Mouse (Mus musculus) frontal cortex, postnatal 14 days (tissue): ENCODE measurements around the gene Pcbp2.

Source experiments
- DNase-seq, 2 experiments: peaks; one replicate each; pipeline ENCODE4 v3.0.0; 2022; ENCODE audit warnings: low spot score in 2 of 2

Gene Pcbp2

DNA sequence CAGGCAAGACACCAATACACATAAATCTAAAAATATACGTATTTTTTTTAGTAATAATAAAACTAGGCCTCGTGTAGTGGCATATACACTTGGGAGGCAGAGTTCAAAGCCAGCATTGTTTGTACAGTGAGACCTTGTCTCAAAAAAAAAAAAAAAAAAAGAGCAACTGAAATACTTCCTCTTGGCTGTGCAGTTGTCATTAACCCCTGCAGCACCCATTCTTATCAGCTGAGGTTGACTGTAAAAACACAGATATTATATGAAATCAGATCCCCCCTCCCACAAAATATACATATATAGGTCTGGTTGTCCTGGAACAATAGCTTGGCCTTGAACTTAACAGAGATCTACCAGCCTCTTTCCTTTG, 36.1 kb downstream of the Pcbp2 start:
- DNase-seq = no peak

DNA sequence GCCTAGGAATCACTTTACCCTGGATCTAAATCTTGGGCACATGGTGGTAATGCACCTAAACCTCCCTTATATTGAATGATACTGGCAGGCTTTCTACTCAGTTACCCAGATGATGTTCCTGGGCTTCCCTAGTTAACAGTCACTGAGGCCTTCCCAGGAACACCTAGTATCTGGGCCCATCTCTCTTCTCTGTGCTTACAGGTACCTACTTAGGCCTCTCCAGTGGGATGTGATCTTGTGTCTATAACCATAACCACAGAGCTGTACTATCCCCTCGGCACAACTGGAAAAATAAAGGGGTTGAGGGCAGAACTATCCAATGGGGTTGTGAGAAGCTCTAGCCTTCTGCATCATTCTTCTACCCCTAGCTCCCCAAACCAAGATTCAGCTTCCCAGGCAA, 36.5 kb downstream of the Pcbp2 start:
- no peak for DNase-seq

DNA sequence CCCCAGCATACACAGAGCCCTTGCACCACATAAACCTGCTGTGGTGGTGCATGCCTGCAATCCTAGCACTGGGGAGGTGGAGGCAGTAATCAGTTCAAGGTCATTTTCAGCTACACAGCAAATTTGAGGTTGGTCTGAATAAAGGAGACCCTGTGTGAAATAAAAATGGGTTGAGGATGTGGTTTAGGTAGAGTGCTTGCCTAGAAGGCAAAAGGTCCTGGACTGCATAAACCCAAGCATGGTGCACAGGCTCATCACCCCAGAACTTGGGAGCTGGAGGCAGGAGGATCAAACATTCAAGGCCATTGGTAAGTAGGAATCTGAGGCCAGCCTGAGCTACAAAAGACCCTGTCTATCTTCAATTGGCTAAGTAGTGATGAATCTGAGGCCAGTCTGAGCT, 37.2 kb downstream of the Pcbp2 start:
- no peak for DNase-seq

DNA sequence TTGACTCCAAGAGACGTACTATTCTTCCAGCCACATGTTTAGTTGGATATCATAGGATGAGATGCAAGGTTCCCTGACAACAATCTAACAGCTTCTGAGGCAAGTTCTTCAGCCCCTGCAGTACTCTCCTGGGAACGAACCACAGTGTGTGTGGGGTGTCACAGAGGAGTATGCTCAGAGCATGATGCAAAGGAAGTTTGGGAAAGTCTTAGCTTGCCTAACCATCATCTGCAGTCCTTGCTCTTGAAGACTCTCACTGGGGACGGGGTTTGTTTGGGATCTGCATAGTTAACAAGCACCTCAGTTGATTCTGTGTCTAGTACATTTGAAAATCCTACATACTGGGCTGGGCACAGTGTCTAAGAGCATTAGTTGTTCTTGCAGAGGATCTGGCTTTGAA, 38.0 kb downstream of the Pcbp2 start:
- DNase-seq = no peak

DNA sequence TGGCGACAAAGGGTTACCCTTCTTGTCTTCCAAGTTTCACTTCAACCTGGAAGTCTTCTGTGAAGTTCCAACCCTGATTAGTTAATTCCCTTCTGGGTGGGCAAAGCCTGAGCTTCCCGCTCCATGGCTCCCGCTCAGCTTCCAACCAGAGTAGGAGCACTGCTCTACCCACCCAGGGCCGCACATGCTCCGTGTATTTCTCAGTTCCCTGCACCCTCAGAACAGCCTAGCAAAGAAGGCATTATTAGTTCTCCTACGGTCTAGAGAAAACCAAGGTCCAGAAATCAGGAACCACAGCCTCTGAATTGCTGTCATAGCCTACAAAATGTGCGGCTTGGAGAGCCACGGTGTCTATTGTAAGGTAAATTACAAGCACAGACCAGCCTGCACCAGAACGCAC, 39.8 kb downstream of the Pcbp2 start:
- DNase-seq = peak in 1 of 2 experiments; percentile 48

DNA sequence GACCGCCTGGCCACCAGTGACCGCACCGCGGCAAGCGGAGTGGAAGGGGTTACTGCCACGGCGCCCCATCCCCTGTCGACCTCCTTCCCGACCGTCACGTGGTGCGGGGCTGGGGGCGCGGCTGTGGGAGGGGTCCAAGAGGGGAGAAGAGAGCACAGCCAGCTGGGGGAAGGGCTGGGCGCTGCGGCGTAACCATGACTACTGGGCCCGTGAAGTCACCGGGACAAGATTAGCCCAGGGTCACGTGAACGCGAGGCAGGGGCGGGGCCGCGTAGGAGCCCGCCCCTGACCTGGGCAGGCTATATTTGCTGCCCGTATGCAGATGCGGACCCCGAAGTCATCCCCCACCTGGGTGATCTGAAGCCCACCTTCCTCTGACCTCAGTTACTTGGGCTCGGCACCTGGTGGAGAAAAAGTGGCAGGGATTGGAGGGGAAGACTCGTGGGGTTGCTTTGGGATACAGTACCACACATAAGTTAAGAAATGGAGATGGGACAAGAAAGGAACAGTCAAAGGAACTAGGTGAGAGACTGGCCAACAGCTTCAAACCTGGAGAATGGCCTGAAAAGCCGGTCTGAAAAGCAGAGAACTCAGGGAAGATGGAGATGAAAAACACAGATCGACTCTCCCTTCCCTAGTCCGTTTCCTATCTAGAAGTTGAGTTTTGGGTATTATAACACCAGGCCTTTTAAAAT, 40.4 kb downstream of the Pcbp2 start:
- DNase-seq = peak; percentile 82 to 86

DNA sequence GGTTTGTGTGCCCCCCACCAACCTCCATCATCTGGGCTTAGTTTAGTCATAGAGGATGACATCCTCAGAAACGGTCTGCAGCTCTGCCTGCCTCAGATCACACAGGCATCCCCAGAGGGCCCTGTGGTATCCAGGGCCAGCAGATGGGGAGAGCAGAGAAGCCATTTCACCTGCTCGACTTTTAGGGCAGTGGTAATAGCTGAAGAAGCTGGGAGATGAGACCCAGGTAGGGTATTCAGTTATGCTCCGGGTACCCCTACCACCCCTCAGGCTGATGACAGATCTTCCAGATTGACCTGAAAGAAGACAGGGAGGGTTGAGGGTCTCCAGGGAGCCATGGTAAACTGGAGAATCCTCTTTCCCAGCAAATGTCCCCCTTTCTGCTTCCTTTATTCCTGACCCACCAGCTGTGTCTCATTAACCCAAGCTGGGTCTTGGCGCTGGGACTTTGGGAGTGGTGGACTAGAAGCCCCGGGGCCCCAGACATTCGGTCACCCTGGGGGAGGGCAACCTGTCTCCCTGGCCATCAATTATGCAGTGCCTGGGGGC, 41.0 kb downstream of the Pcbp2 start:
- DNase-seq = no peak

DNA sequence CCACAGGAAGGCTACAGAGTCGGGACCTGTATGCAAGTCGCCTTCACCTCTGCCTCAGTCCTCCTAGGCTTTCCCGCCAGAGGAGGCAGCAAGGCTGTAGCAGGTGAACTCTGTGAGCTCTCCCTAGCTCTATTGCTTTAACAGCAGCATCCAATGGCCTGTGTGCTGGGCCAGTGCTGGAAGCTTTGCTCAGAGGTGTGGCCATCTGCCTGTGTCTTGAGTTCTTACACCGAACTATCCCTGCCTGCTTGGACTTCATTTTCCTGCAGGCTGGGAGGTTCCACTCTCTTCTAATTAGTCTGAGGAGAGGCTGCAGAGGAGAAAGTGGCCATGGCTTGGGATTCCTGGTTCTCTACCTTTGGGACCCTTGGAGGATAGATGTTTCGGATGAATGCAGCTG, 41.7 kb downstream of the Pcbp2 start:
- no peak for DNase-seq

DNA sequence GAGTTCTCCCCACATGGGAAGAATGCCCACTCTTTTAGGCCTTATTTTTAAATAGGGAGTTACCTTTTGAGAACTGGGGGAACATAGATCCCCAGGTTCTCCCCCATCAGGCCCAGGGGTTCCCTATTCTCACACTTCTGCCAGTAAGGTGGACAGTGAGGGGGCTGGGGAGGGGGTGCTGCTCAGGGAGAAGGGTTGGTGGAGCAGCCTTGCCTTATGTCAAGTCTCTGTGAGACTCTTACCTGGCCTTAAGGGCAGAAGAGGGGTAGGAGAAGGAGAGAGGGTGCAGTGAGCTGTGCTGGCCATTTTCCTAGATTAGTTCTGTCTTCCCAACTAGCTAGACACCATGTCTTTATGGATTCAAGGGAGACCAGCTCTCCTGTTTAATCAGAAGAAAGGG, 42.1 kb downstream of the Pcbp2 start:
- DNase-seq = no peak

DNA sequence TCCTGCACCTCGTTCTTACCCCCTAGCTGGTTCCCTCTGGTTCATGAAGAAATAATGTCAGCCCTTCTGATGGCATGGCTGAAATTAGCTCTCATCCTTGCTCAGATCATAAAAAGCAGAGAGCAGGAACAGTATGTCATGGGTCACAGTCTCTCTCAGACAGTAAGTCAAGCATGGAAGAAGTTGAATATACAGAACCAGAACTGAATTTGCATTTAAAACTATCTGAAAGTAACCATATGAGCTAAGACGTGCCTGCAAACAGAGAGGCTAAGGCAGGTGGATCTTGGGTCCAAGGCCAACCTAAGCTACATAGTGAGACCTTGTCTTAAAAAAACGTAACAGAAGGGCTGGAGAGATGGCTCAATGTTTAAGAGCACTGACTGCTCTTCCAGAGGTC, 42.7 kb downstream of the Pcbp2 start:
- DNase-seq = no peak

DNA sequence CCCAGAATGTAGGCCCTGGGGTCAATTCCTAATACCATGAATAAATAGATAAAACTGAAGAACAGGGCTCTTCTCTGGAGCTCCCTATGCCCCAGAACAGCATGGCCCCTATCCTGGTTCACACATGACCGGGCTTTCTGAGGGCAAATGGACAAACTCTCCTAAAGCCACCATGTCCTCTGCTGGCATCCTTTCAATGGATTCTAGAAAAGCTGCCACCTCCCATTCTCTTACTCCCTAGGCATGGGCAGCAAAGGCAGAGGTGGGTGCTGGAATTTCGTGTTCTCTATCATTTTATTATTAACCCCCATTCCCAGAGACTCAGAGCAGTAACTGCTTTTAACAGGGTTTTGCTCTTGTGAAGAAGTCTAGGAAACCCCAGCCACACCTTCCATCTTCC, 44.9 kb downstream of the Pcbp2 start:
- DNase-seq = no peak

DNA sequence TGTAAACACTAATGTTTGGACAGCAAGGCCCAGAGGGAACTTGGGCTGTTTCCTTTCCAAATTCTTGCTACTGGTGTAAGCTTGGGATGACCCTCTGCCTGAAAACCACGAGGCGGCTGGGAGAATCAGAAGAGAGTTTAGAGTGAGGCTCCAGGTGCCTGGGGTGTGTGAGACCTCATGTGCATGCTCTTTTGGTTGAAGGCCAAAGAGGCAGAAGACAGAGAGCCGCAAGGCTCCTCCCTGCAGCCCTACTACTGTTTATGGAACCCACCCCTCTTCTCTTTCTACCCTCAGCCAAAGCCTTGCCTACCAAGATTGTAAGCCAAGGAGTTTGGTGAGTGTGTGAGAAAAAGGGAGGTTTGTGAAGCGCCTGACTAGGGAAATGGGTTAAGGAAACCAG, 45.5 kb downstream of the Pcbp2 start:
- DNase-seq = no peak

DNA sequence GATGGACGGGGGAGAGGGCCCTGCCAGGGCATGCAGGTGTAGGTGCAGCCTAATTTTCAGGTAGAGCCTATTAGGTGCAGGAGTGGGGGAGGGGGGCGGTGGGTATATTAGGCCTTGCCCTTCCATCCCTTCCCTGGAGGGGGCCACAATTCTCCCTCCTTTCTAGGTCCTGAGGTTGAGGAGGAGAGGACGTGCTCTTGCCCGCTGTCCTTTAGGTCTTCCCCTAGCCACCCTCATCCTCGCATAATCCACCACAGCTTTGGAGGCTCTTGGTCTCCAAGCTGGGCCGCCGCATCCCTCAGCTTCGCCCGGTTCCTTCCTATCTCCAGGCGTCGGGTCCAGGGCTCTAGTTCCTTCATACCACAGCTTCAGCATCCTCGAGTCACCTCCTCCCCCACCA, 46.0 kb downstream of the Pcbp2 start:
- DNase-seq = no peak

DNA sequence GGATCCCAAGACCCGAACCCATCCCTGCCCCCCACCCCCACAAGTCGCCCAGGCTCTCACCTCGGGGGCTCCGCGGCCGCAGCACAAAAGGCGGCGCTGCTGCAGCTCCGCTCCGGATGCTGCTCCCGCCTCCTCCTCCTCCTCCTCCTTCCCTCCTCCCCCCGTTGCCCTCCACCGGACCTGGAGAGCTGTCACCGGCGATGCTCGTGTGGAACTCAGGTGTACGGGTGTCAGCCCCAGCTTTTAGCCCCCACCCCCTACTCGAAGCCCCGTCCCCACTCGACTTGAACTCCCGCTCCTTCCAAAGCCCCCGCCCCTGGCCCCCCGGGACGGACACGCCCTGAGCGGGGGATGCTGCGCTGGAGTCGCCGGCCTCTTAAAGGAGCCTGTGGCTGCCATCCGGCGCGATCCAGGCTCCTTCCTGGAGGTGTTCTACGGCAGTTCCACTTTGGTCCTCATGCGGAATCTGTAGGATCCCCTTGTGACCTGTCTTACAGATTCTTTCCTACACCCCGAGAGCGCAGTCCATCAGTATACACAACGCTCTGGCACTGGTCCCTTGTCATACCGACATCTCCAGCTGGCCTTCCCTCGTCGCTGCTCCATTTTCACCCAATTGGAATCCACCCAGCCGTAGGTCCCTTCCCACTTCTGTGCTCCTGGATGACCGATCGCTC, 46.5 kb downstream of the Pcbp2 start, which contains the start of gene Map3k12:
Gene Map3k12, minus strand, starts transcription at position 337 of the 677 bp plus-strand sequence.
- peak; percentile 73 to 74 for DNase-seq

DNA sequence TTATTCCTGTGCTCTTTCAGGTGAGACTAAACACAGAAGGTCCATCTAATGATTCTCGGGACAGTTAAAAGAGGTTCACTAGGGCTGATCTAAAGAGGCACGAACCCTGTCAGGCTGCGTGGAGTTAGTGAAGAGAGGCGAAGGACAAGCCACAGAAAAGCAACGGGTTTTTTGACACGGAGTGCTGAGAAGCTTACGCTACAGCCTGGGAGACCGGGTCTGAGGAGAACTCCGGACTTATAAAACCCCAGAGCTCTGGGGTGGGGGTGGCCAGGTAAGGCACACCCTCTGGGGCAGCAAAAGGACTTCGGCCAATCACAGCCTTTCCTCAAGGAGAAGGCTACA, 47.3 kb downstream of the Pcbp2 start:
- no peak for DNase-seq

DNA sequence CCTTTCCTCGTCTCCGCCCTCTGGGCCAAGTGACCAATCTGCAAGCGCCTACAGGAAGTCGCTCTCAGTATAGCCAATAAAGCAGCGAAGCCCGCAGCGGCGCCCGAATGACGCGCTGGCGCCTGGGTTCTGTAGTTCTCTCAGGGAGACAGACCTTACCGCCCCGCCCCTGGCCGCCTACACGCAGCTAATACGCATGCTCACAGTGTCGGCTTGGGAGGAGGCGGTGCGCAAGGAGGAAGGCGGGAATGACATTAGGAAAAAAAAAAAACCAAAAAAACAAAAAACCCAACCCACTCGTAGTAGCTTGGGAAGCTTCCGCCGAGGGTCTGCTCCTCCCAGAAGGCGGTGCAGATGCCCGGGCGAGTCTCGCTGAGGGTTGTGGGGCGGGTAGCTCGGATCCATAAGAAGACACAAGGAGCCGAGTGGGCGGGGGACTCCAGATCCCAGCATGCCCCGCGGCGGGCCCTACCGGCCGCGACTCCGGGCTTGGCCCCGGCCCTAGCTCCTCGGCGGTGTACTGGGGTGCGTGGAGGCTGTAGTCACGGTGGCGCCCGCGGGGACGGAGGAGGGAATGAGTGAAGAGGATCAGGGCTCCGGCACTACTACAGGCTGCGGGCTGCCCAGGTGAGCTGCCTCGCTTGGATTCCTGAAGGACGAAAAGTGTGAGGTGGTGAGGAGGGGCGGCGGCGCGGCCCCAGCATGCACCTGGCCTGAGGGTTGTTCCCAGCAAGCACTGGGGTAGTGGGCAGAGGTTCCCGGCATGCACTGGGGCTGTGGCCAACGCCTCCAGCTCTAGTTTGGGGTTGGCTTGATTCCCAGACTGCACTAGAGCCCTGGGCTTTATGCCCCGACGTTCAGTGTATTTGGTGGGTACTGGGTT, 47.9 kb downstream of the Pcbp2 start, which contains the start of gene Tarbp2:
Gene Tarbp2, plus strand, starts transcription at position 217 of the 883 bp plus-strand sequence.
- DNase-seq = peak; percentile 100

DNA sequence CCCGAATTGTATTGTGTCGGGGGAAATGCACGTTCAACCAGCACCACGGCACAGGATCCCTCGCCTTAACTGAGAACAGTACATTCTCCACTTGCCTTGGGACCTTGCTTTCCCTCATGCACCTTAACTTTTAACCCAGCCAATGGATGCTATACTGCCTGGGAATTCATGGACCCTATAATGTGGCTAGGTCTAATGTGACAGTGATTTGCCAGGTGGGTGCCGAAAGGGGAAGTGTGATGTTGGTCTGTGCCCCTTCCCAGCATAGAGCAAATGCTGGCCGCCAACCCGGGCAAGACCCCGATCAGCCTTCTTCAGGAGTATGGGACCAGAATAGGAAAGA, 48.5 kb downstream of the Pcbp2 start:
- DNase-seq = no peak

DNA sequence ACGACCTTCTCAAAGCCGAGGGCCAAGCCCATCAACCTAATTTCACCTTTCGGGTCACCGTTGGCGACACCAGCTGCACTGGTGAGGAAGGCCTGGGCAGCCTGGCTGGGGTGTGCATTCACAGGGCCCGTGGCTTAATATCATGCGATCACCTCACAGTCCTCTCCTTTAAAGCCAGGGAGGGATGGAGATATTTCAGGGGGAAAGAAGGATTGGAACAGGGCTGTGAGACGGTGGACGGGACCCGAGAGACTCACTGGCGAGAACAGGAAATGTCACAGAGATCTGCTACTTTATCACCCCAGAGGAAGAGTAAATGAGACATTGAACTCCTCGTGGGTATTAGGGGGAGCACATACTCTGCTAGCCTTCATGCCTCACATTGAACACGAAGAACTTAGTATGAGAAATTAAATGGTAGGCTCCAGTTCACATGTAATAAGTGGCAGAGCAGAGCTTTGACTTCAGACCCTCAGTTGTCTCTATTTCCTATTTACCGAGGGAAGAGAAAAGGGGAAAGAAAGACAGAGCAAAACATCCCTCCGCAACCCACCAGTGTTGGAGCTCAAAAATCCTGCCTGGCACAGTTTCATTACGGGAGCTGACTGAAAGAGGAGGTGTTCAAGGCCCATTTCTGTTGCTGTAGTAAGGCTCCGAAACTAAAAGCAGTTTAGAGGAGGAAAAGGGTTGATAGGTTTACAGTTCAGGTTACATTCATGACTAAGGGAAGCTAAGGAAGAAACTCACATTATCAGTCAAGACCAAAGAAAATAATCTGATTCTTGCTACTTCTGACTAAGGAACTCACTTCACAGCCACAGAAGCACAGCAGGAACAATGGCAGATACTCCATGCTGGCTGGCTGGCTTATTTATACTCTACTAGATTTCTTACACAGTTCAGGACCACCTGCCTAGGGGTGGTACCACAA, 49.1 kb downstream of the Pcbp2 start:
- DNase-seq = no peak

DNA sequence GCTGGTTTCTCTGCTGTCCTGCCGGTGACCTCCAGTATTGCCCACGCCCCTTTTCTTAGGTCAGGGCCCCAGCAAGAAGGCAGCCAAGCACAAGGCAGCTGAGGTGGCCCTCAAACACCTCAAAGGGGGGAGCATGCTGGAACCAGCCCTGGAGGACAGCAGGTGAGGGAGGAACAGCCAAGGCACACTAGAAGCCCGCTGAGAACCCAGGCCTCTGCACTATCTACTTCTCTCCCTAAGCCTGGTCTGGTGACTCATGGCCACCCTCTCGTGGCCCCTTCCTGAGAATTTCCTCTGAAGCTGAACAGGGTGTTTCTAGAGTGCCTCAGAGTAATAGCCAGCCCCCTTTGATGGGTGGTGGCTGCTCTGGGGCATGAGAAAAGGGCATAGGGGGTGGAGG, 50.1 kb downstream of the Pcbp2 start:
- DNase-seq = no peak

DNA sequence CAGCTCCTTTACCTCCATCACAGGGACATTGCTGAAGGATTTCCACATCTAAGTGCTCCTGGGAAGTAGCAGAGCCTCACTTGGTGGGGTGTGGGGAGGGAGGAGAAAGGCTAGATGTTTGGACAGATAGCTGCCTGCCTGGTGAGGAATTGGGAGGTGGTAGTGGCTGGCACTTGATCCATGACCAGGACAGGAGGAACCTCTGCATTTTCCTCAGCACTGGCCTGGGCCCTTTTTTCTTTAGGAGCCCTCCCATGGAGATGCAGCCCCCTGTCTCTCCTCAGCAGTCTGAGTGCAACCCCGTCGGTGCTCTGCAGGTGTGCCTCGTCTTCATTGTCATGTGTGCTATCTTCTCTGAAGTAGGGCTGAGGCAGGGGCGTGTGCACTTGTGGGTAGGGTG, 51.1 kb downstream of the Pcbp2 start:
- no peak for DNase-seq

DNA sequence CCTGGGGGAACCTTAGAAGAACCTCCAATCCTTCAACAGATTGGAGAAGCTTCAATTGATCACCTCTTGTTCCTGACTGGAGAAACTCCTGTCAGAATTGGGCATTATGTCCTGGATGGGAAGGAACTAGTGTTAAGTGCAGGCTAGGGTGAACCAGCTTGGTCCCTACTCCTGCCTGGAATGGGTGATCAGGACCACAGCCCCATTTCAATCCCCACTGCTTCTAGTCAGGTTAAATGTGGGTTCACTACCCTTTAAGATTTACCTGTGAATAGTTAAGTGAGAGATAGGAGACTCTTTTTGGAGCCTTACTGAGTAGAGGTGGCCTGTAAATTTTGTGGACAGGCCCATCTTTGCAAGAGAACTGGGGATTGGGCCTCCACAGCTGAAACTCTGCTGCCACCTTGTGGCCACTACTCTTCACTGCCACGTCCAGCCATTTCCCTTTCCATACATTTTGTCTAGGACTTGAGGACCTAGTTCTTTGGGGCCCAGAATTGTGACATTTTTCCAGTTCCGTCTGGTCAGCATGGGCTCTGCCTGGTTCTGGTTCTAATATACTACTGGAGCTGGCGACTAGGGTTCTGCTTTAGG, 54.6 kb downstream of the Pcbp2 start, which contains the start of gene Npff:
Gene Npff, minus strand, starts transcription at position 51 of the 594 bp plus-strand sequence.
- DNase-seq = peak in 1 of 2 experiments; percentile 81
